In genomic region chr9:51777180-51777579, GRCm38 (mm10) we compare ENCODE assay signal across 9 mouse cellular contexts. TPM values are rescaled to one million over a fixed set of nuclear protein-coding genes. Genes with fewer than 3 reads are reported as not detected.
A peak's percentile ranks its signal among the peaks of the same experiment; 100 is the strongest.
DNase-seq lines count a peak whose midpoint lies in the region; ATAC-seq and TF ChIP-seq lines count a peak whose summit lies in the region.
"Had no signal": no experiment of that assay in that cellular context is flagged by ENCODE, and none has a peak within 500 bp of the region (broad histone marks: within the 10 kb centered on the region; RNA-seq: fewer than 3 reads in every experiment).

No protein-coding gene starts in this region.

- H3K36me3 ChIP-seq in lung, embryonic 14.5 days (ENCODE audit: insufficient read depth) = no peaks in the 10 kb centered on the region
- H3K36me3 ChIP-seq: G1E had no signal

- ATAC-seq in lung, embryonic 14.5 days (ENCODE audit: insufficient read depth) = no peak

- H3K4me1 ChIP-seq in lung, embryonic 14.5 days (ENCODE audit: insufficient read depth) = no peaks in the 10 kb centered on the region

- H3K4me3 ChIP-seq in lung, embryonic 14.5 days (ENCODE audit: low read depth, low read length) = no peak overlapping the region

- H3K27me3 ChIP-seq in lung, embryonic 14.5 days (ENCODE audit: insufficient read depth, low read length) = no peaks in the 10 kb centered on the region

- peak; percentile 71 for DNase-seq in embryo, embryonic 10 days (ENCODE audit: low spot score)
- no peak for DNase-seq in embryo, embryonic 9.5 days (ENCODE audit: extremely low spot score)
- peak; percentile 61 for DNase-seq in lung, embryonic 14.5 days
- no peak for DNase-seq in lung, postnatal 25 days (ENCODE audit: low spot score)
- DNase-seq in embryo, embryonic 10.5 days (ENCODE audit: low spot score) = peak; percentile 54
- peak; percentile 10 to 37 for DNase-seq in thymus, postnatal 10 days (ENCODE audit: low spot score in 2 of 2)
- DNase-seq in urinary bladder, postnatal 10 days (ENCODE audit: low spot score) = no peak
- no peak for DNase-seq in right cerebral cortex, adult 18-20 months

- TF ChIP-seq CTCF in lung, embryonic 14.5 days (IDR thresholded peaks at IDR 0.05; ENCODE audit: low read depth) = peak; percentile 70

- no peak overlapping the region for H3K27ac ChIP-seq in lung, embryonic 14.5 days (ENCODE audit: low read depth)

- no peak overlapping the region for H3K4me2 ChIP-seq in lung, embryonic 14.5 days

- WGBS in lung, embryonic 14.5 days = 10% methylated on average over 1 of the region's 1 CpGs

- no peaks in the 10 kb centered on the region for H3K9me3 ChIP-seq in lung, embryonic 14.5 days (ENCODE audit: low read depth, low read length)
- H3K9me3 ChIP-seq: G1E had no signal

- H3K9ac ChIP-seq in lung, embryonic 14.5 days = no peak overlapping the region

RNA-seq across cellular contexts. Expression of gene Arhgap20, which starts 12.0 kb away (rescaled TPM):
- polyA plus RNA-seq in lung, embryonic 14.5 days (2014; fragmentation: Nextera tagmentation; extraction: Ambion mirVana) = 16.2 and 18.1 TPM in 2 replicates
- polyA plus RNA-seq: G1E had no signal

Comparison
In these comparisons a context has a peak if more than half of its experiments do, and no peak if none do; other contexts are left out.
1. DNase-seq: peak in embryo, embryonic 10 days (single experiment), lung, embryonic 14.5 days (single experiment), embryo, embryonic 10.5 days (single experiment) and thymus, postnatal 10 days (2 of 2); none in embryo, embryonic 9.5 days (single experiment), lung, postnatal 25 days (single experiment), urinary bladder, postnatal 10 days (single experiment) and right cerebral cortex, adult 18-20 months (single experiment).